Mouse (Mus musculus) activated CD4-positive, CD25-positive, alpha-beta regulatory T cell, adult 9 weeks (primary cell): Measurements from ENCODE around the gene Ctdnep1. TPM values are rescaled to one million over a fixed set of nuclear protein-coding genes. Genes with fewer than 3 reads are reported as not detected.

Experiments used
- polyA plus RNA-seq: library from polyadenylated mRNA; unstranded; fragments of 100-300 nt; shearing (Covaris generic); gene quantifications from one replicate; pipeline ENCODE4 v1.2.1, GENCODE M21; 2017

Gene Ctdnep1
- polyA plus RNA-seq, result 30.2 TPM

GRCm38 (mm10) chr11:69981141-69981762, at the start of gene Ctdnep1:
Gene Ctdnep1, plus strand, starts transcription at chr11:69981156.

GRCm38 (mm10) chr11:69935137-69935879, 45.6 kb upstream of the Ctdnep1 start, which contains the start of gene Ybx2:
Gene Ybx2, plus strand, starts transcription at chr11:69935796.

GRCm38 (mm10) chr11:69948066-69948762, 32.7 kb upstream of the Ctdnep1 start, which contains the start of gene Slc2a4:
Gene Slc2a4, minus strand, starts transcription at chr11:69948188.

GRCm38 (mm10) chr11:69964650-69965270, 16.2 kb upstream of the Ctdnep1 start, which contains the start of gene Cldn7:
Gene Cldn7, plus strand, starts transcription at chr11:69964779.

GRCm38 (mm10) chr11:69982225-69982624, 1.3 kb downstream of the Ctdnep1 start, which contains the start of gene Elp5:
Gene Elp5, minus strand, starts transcription at chr11:69982517.

GRCm38 (mm10) chr11:69990850-69991691, 10.1 kb downstream of the Ctdnep1 start, which contains the start of gene Gabarap:
Gene Gabarap, plus strand, starts transcription at chr11:69991143.

GRCm38 (mm10) chr11:69995391-69995960, 14.5 kb downstream of the Ctdnep1 start, which contains the start of gene Phf23:
Gene Phf23, plus strand, starts transcription at chr11:69995777.

GRCm38 (mm10) chr11:70000396-70000898, 19.5 kb downstream of the Ctdnep1 start, which contains the start of gene Dvl2:
Gene Dvl2, plus strand, starts transcription at chr11:70000595.

GRCm38 (mm10) chr11:70014880-70015558, 34.1 kb downstream of the Ctdnep1 start, which contains the start of gene Acadvl:
Gene Acadvl, minus strand, starts transcription at chr11:70015411.

GRCm38 (mm10) chr11:70016669-70017068, 35.7 kb downstream of the Ctdnep1 start, which contains the start of gene Dlg4:
Gene Dlg4, plus strand, starts transcription at chr11:70016942.

Other genes with a start within 250 kb of the Ctdnep1 start
- 59.9 TPM for gene Polr2a, start 222.5 kb upstream of the Ctdnep1 start, polyA plus RNA-seq
- not detected for gene Slc35g3, start 219.2 kb upstream of the Ctdnep1 start, polyA plus RNA-seq
- gene Zbtb4, start 215.2 kb upstream of the Ctdnep1 start, polyA plus RNA-seq, result 4.5 TPM
- 4.8 TPM for gene Chrnb1, start 185.2 kb upstream of the Ctdnep1 start, polyA plus RNA-seq
- not detected for gene Fgf11, start 179.3 kb upstream of the Ctdnep1 start, polyA plus RNA-seq
- gene Tmem102, start 175.5 kb upstream of the Ctdnep1 start, polyA plus RNA-seq, result not detected
- gene Gm39566, start 165.9 kb upstream of the Ctdnep1 start, polyA plus RNA-seq, result not detected
- not detected for gene Spem2, start 162.7 kb upstream of the Ctdnep1 start, polyA plus RNA-seq
- gene Spem1, start 159.0 kb upstream of the Ctdnep1 start, polyA plus RNA-seq, result not detected
- 0.56 TPM for gene Nlgn2, start 143.4 kb upstream of the Ctdnep1 start, polyA plus RNA-seq
- gene Tmem256, start 142.6 kb upstream of the Ctdnep1 start, polyA plus RNA-seq, result 125 TPM
- 23.8 TPM for gene Plscr3, start 134.8 kb upstream of the Ctdnep1 start, polyA plus RNA-seq
- not detected for gene Tnk1, start 122.4 kb upstream of the Ctdnep1 start, polyA plus RNA-seq
- not detected for gene Tmem95, start 103.1 kb upstream of the Ctdnep1 start, polyA plus RNA-seq
- 2.1 TPM for gene Kctd11, start 99.8 kb upstream of the Ctdnep1 start, polyA plus RNA-seq
- 613 TPM for gene Acap1, start 85.6 kb upstream of the Ctdnep1 start, polyA plus RNA-seq
- 2.8 TPM for gene 2810408A11Rik, start 80.2 kb upstream of the Ctdnep1 start, polyA plus RNA-seq
- 3.6 TPM for gene Neurl4, start 80.1 kb upstream of the Ctdnep1 start, polyA plus RNA-seq
- gene Gps2, start 67.3 kb upstream of the Ctdnep1 start, polyA plus RNA-seq, result 135 TPM
- gene Eif5a, start 59.2 kb upstream of the Ctdnep1 start, polyA plus RNA-seq, result 1,138 TPM
- not detected for gene Ybx2, start 45.4 kb upstream of the Ctdnep1 start, polyA plus RNA-seq
- 0.31 TPM for gene Slc2a4, start 33.0 kb upstream of the Ctdnep1 start, polyA plus RNA-seq
- gene Cldn7, start 16.4 kb upstream of the Ctdnep1 start, polyA plus RNA-seq, result not detected
- gene Elp5, start 1.4 kb downstream of the Ctdnep1 start, polyA plus RNA-seq, result 70.4 TPM
- gene Gabarap, start 10.0 kb downstream of the Ctdnep1 start, polyA plus RNA-seq, result 493 TPM
- 114 TPM for gene Phf23, start 14.6 kb downstream of the Ctdnep1 start, polyA plus RNA-seq
- gene Dvl2, start 19.4 kb downstream of the Ctdnep1 start, polyA plus RNA-seq, result 19.7 TPM
- gene Acadvl, start 34.3 kb downstream of the Ctdnep1 start, polyA plus RNA-seq, result 120 TPM
- 9.4 TPM for gene Dlg4, start 35.8 kb downstream of the Ctdnep1 start, polyA plus RNA-seq
- not detected for gene Asgr1, start 72.9 kb downstream of the Ctdnep1 start, polyA plus RNA-seq
- gene Asgr2, start 111.5 kb downstream of the Ctdnep1 start, polyA plus RNA-seq, result not detected
- gene Mgl2, start 149.2 kb downstream of the Ctdnep1 start, polyA plus RNA-seq, result not detected
- gene Clec10a, start 175.0 kb downstream of the Ctdnep1 start, polyA plus RNA-seq, result not detected
- 0.24 TPM for gene Slc16a11, start 231.6 kb downstream of the Ctdnep1 start, polyA plus RNA-seq
- gene Slc16a13, start 239.9 kb downstream of the Ctdnep1 start, polyA plus RNA-seq, result 4.5 TPM
- 0.29 TPM for gene Bcl6b, start 248.6 kb downstream of the Ctdnep1 start, polyA plus RNA-seq